Mouse (Mus musculus): ENCODE measurements around the gene Man1a.

DNA sequence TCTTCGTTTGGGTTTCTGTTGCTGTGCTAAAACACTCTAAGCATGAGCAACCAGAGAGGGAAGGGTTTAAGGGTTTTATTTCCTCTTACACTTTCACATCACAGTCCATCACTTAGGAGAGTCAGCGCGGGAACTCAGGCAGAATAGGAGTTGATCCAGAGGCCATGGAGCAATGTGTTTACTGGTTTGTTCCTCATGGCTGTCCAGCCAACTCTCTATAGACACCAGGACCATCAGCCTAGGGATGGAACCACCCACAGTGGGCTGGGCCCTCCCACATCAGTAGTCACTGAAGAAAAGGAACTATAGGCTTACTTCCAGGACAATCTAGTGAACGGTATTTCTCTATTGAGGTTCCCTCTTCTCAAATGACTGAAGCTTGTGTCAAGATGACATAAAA, 45.4 kb upstream of the Man1a start:
- no peak for TF ChIP-seq CTCF (IDR thresholded peaks at IDR 0.05; ENCODE audit: borderline replicate concordance, insufficient read depth, low read length)
- no peak for TF ChIP-seq POLR2A (IDR thresholded peaks at IDR 0.05; ENCODE audit: low read depth, low read length)

Measured in embryonic fibroblast, embryonic 13.5 days (primary cell).